Mouse (Mus musculus) myocyte (in vitro differentiated cells): ENCODE data around the gene Rapgef1. TPM values are rescaled to one million over a fixed set of nuclear protein-coding genes. Genes with fewer than 3 reads are reported as not detected.

Source experiments
- H3K27me3 ChIP-seq: one replicate; pipeline ENCODE4 v1.6.1; 2011; ENCODE audit not compliant: control insufficient read depth, insufficient read depth, insufficient read length
- H3K36me3 ChIP-seq: one replicate; pipeline ENCODE4 v1.6.1; 2011; ENCODE audit not compliant: control insufficient read depth, insufficient read depth
- H3K4me2 ChIP-seq: one replicate; pipeline ENCODE4 v1.6.1; 2011; ENCODE audit warnings: low read depth, control low read depth
- H3K4me3 ChIP-seq: one replicate; pipeline ENCODE4 v1.5.1; 2011; ENCODE audit warnings: mild to moderate bottlenecking, control low read depth, moderate library complexity
- H3K79me2 ChIP-seq: one replicate; pipeline ENCODE4 v1.6.1; 2011; ENCODE audit not compliant: control insufficient read depth, insufficient read depth
- H3ac ChIP-seq: one replicate; pipeline ENCODE4 v1.6.1; 2011; ENCODE audit not compliant: control insufficient read depth, insufficient read length
- CEBPB ChIP-seq: IDR thresholded peaks from 2 replicates; pipeline ENCODE4 v1.6.1; 2011; ENCODE audit warnings: mild to moderate bottlenecking, moderate library complexity; ENCODE audit not compliant: poor library complexity, insufficient read depth, severe bottlenecking
- E2F4 ChIP-seq: IDR thresholded peaks from one replicate; pipeline ENCODE4 v1.6.1; 2011; ENCODE audit warnings: mild to moderate bottlenecking, control low read depth, moderate library complexity; ENCODE audit not compliant: insufficient read depth
- MAX ChIP-seq: IDR thresholded peaks from one replicate; pipeline ENCODE4 v1.6.1; 2011; ENCODE audit warnings: low read depth, mild to moderate bottlenecking, control low read depth
- MYOD1 ChIP-seq, 3 experiments: IDR thresholded peaks; one replicate each; pipeline ENCODE4 v1.6.1; 2011; ENCODE audit warnings: control low read depth in 2 of 3, low read depth in 2 of 3, mild to moderate bottlenecking in 2 of 3, moderate library complexity in 1 of 3; ENCODE audit not compliant: insufficient read length in 2 of 3, control insufficient read depth in 1 of 3
- MYOG ChIP-seq, 3 experiments: IDR thresholded peaks; one replicate each; pipeline ENCODE4 v1.6.1; 2011; ENCODE audit warnings: control low read depth in 2 of 3, low read depth in 2 of 3, mild to moderate bottlenecking in 2 of 3; ENCODE audit not compliant: insufficient read length in 2 of 3, control insufficient read depth in 1 of 3, insufficient read depth in 1 of 3
- POLR2A ChIP-seq: IDR thresholded peaks from one replicate; pipeline ENCODE4 v1.6.1; 2011; ENCODE audit warnings: low read depth, mild to moderate bottlenecking, control low read depth, moderate library complexity; ENCODE audit not compliant: insufficient read length
- POLR2AphosphoS2 ChIP-seq: IDR thresholded peaks from one replicate; pipeline ENCODE4 v1.6.1; 2011; ENCODE audit warnings: low read depth, control low read depth; ENCODE audit not compliant: insufficient read length
- REST ChIP-seq: IDR thresholded peaks from one replicate; pipeline ENCODE4 v1.6.1; 2011; ENCODE audit warnings: mild to moderate bottlenecking, control low read depth, moderate library complexity; ENCODE audit not compliant: insufficient read depth, insufficient read length
- SRF ChIP-seq: IDR thresholded peaks from one replicate; pipeline ENCODE4 v1.6.1; 2011; ENCODE audit warnings: low read depth; ENCODE audit not compliant: control insufficient read depth, insufficient read length
- TCF12 ChIP-seq: IDR thresholded peaks from one replicate; pipeline ENCODE4 v1.6.1; 2011; ENCODE audit warnings: mild to moderate bottlenecking, control low read depth; ENCODE audit not compliant: poor library complexity, insufficient read depth, severe bottlenecking
- TCF3 ChIP-seq: IDR thresholded peaks from one replicate; pipeline ENCODE4 v1.6.1; 2011; ENCODE audit warnings: low read depth, control low read depth; ENCODE audit not compliant: insufficient read length
- USF1 ChIP-seq: IDR thresholded peaks from one replicate; pipeline ENCODE4 v1.6.1; 2011; ENCODE audit warnings: low read depth, mild to moderate bottlenecking, control low read depth, moderate library complexity
- polyA plus RNA-seq: library from polyadenylated mRNA; unstranded; fragments of >200 nt; fragmentation: generic; extraction: Trizol; gene quantifications from one replicate; pipeline ENCODE4 v1.2.1, GENCODE M21; 2012; ENCODE audit warnings: missing spikeins

Gene Rapgef1
- polyA plus RNA-seq, 1 experiment: 74.5 TPM

DNA sequence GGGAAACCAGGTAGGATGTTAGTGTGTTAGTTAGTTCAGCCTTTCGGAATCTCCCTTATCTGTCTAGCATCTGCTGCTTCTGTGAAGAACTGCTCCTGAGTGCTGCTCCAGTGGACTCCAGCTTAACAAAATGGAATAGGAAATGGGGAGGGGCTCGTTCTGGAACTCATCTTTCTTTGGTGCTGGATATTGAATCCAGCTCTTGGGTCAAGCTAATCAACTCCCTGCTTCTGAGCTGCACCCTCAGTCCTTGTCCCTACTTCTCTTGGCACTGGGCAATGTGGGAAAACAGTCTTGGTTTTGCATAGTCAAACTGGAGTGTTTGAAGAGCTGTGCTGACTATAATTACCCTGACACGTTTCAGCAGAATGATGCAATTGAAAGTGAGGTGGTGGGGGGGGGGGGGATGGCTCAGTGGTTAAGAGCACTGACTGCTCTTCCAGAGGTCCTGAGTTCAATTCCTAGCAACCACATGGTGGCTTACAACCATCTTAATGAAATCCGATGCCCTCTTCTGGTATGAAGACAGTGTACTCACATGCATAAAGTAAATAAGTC is 25.6 kb downstream of the Rapgef1 start:
- Histone ChIP-seq H3K36me3 (no peaks in the 10 kb centered on the region), H3ac (no peak overlapping the region), H3K4me3 (no peak overlapping the region), H3K4me2 (no peak overlapping the region), H3K27me3 (no peaks in the 10 kb centered on the region), H3K79me2 (peaks cover 55% of the 10 kb centered on the region)
- no peak for TF ChIP-seq E2F4
- no peak for TF ChIP-seq POLR2AphosphoS2
- TF ChIP-seq TCF12: no peak
- TF ChIP-seq SRF: no peak
- TF ChIP-seq CEBPB: no peak
- TF ChIP-seq MYOG (IDR thresholded peaks at IDR 0.05; ENCODE audit: control insufficient read depth in 1 of 3, insufficient read depth in 1 of 3, insufficient read length in 2 of 3, low read depth in 2 of 3): no peak
- no peak for TF ChIP-seq TCF3
- no peak for TF ChIP-seq MAX
- TF ChIP-seq REST: no peak
- no peak for TF ChIP-seq USF1
- TF ChIP-seq POLR2A: no peak
- no peak for TF ChIP-seq MYOD1 (IDR thresholded peaks at IDR 0.05; ENCODE audit: control insufficient read depth in 1 of 3, insufficient read length in 2 of 3, low read depth in 2 of 3)

DNA sequence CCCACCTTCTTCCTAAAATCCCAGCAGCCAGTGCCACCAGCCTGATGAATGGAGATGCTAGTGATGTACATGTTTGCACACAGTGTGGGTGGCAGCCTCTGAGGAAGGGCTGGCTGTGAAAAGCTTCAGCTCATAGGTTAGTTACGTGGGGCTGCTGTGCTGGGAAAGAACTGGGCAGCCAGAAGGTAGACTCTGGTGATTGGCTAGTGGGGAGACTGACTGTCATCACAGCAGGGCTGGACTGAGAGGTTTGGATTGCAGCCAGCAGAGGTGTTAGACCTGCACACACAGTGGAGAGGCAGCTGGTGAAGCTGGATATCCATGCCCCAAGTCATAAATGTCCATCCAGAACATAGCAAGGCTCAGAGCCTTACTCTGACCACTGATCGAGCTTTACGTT is 27.1 kb downstream of the Rapgef1 start:
- H3K36me3 ChIP-seq: no peaks in the 10 kb centered on the region
- TF ChIP-seq E2F4: no peak
- TF ChIP-seq SRF: no peak
- TF ChIP-seq TCF3: no peak
- TF ChIP-seq TCF12: no peak
- no peak for TF ChIP-seq CEBPB
- TF ChIP-seq POLR2AphosphoS2: no peak
- no peak for TF ChIP-seq USF1
- TF ChIP-seq POLR2A: no peak
- no peak for TF ChIP-seq REST
- TF ChIP-seq MAX: no peak
- TF ChIP-seq MYOG (IDR thresholded peaks at IDR 0.05; ENCODE audit: control insufficient read depth in 1 of 3, insufficient read depth in 1 of 3, insufficient read length in 2 of 3, low read depth in 2 of 3): no peak
- no peak for TF ChIP-seq MYOD1 (IDR thresholded peaks at IDR 0.05; ENCODE audit: control insufficient read depth in 1 of 3, insufficient read length in 2 of 3, low read depth in 2 of 3)
- no peak overlapping the region for H3ac ChIP-seq
- no peak overlapping the region for H3K4me2 ChIP-seq
- H3K79me2 ChIP-seq: peaks cover 55% of the 10 kb centered on the region
- no peak overlapping the region for H3K4me3 ChIP-seq
- no peaks in the 10 kb centered on the region for H3K27me3 ChIP-seq

DNA sequence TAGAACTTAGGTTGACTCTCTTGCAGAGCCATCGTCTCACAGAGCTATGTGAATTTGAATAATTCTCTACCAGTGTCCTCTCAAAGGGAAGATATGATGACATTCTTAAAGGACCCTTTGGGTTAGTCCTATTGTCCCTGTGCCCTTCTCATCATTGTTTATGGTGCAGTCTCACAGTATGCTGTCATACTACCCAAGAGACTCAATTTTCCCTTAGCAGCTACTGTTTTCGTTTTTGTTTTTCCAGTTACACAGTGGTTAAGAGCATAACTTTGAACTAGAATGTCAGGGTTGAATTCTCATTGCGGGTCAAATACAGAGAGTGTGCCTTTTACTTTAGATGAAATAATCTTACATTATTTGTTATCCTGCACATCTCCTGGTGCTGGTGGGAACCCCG is 27.6 kb downstream of the Rapgef1 start:
- Histone ChIP-seq H3K79me2 (peaks cover 57% of the 10 kb centered on the region), H3K27me3 (no peaks in the 10 kb centered on the region), H3K36me3 (no peaks in the 10 kb centered on the region), H3K4me3 (no peak overlapping the region), H3K4me2 (no peak overlapping the region), H3ac (no peak overlapping the region)
- TF ChIP-seq TCF12 (no peak), E2F4 (no peak), REST (no peak), MYOG (IDR thresholded peaks at IDR 0.05; ENCODE audit: control insufficient read depth in 1 of 3, insufficient read depth in 1 of 3, insufficient read length in 2 of 3, low read depth in 2 of 3) (no peak), TCF3 (no peak), MYOD1 (IDR thresholded peaks at IDR 0.05; ENCODE audit: control insufficient read depth in 1 of 3, insufficient read length in 2 of 3, low read depth in 2 of 3) (no peak), POLR2AphosphoS2 (no peak), USF1 (no peak), CEBPB (no peak), MAX (no peak), SRF (no peak), POLR2A (no peak)

DNA sequence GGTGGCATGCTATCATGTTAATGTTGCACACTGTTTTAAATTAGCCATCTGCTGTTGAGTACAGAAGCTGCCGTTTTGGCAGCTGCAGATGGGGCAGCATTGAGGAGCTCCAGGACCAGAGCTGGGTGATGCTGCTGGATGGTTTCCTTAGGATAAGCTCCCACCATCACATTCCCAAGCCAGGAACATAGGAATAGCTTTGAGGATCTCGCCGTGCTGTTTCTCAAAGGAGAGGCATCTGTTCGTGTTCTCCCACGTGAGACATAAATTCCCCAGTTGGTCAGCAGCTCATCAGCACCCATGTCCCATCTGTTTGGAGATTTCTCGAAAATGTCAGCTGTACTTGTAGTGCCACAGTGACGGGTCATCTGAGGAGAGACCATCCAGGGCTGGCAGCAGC is 28.3 kb downstream of the Rapgef1 start:
- H3ac ChIP-seq: no peak overlapping the region
- no peak for TF ChIP-seq POLR2AphosphoS2
- no peak for TF ChIP-seq MAX
- TF ChIP-seq MYOD1 (IDR thresholded peaks at IDR 0.05; ENCODE audit: control insufficient read depth in 1 of 3, insufficient read length in 2 of 3, low read depth in 2 of 3): peak; percentile 84 to 91 (median 87)
- TF ChIP-seq POLR2A: no peak
- no peak for TF ChIP-seq E2F4
- TF ChIP-seq CEBPB: no peak
- TF ChIP-seq REST: no peak
- peak; percentile 38 for TF ChIP-seq TCF3
- TF ChIP-seq USF1: peak; percentile 32
- no peak for TF ChIP-seq SRF
- peak; percentile 77 for TF ChIP-seq TCF12
- peak in 2 of 3 experiments; percentile 73 to 83 for TF ChIP-seq MYOG (IDR thresholded peaks at IDR 0.05; ENCODE audit: control insufficient read depth in 1 of 3, insufficient read depth in 1 of 3, insufficient read length in 2 of 3, low read depth in 2 of 3)
- no peak overlapping the region for H3K4me3 ChIP-seq
- peak overlapping the region; percentile 30 for H3K4me2 ChIP-seq
- no peaks in the 10 kb centered on the region for H3K27me3 ChIP-seq
- no peaks in the 10 kb centered on the region for H3K36me3 ChIP-seq
- peaks cover 63% of the 10 kb centered on the region for H3K79me2 ChIP-seq
